Mouse (Mus musculus) CD4-positive, CD25-positive, alpha-beta regulatory T cell, adult 2 months (primary cell): Measurements from ENCODE around the gene Fam183b.
"Not testable (repeated sequence)": the region's sequence is repeated elsewhere in the genome, so short reads cannot be mapped to it uniquely, and the experiment has no call there.

Source experiments
- DNase-seq: peaks from one replicate; pipeline ENCODE4 v3.0.0-alpha.2; 2012; ENCODE audit warnings: low read depth, low spot score

Gene Fam183b

DNA sequence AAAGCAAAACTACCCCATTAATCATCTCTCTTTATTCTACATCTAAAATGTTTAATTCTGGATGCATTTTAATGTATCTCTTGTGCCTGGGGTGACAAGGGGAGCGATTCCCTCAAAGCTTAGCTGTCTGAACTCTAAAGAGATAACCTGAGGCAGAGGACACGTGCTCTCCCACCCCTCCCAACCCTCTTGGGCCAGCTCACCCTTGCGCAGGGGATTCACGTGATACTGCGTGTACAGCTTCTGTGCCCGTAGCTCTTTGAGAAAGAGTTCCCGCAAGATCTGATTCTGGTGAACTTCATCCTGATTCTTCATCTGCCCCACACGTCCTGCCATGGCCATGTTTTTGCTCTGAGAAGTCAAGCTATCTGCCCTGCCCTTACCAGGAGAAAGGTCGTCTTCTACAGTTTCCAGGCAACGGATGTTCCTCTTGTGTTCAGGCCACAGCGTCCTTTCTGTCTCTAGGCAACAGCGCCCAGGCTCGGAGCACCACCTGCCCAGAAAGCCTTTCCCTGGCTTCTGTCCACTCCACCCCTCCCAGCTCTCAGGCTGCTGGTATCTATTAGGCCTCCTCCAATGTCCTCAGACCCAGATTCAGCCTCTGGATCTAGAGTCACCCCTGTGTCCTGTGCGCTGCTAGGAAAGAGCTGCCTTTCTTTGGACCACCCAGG lies at the start of gene Fam183b:
Gene Fam183b (minus strand): TSS at position 403 of the 671 bp plus-strand sequence.
- peak; percentile 39 for DNase-seq

DNA sequence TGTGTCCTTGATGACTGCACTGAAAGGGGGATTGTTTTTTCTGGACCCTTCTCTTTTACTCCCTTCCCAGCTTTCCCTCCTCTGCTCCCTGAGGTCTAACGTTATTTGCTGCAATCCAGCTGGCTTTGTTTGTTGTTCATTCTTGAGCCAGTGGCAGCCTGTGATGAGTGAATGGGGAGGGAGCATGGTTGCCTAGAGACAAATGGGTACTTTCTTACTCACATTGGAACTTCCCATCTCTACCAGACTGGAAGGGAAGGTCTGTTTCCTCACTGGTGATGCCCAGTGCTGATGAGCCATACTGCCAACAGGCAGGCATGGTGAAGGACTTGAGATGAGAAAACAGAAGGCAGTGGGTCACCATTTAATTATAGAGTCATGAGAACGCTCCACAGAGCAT lies 48.0 kb upstream of the Fam183b start:
- no peak for DNase-seq

DNA sequence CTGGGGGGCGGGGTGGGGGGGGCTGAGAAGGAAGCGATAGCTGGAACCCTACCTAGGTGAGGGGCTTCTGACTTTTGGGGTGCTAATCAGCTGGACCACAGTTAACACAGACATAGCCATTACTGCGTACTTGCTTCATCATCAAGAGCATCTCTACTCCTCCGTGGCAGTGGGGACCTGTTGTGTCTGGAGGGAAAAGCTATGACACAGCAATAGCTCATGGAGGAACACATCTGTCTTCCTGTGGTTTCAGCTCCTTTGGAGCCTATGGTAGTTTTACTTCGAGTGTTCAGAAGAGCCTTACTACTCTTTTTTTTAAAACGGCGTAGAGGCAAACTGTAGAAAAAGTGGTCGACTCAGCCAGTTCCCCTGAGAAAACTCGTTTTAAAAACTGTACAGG lies 45.9 kb upstream of the Fam183b start:
- no peak for DNase-seq

DNA sequence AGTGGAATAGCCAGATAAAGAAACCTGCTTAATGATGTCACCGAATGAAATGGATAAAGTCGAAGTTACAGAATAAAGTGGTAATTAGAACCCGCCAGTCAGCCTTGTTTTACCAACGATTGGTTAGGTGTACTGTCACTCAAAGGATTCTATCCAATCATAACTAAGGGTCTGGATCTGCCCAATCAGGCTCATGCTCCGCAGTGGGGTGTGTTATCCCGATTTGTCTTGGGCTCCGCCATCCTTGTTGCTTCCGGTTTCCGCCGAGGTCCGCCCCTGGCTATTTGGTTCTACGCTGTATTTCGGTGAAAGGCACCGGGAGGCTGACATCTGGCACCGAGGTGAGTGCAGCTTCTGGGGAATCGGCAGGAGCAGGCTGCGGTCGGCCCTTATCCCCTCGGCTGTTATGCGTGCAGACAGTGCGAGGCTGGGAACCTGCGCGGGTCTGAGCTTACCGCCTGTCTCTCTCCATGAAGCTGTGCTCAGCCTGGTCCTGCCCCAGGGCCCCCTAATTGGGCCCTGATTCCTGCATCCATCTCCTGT lies 45.2 kb upstream of the Fam183b start, which contains the start of gene Gm12258:
Gene Gm12258 (plus strand): TSS at position 240 of the 543 bp plus-strand sequence.
- DNase-seq: peak; percentile 96

DNA sequence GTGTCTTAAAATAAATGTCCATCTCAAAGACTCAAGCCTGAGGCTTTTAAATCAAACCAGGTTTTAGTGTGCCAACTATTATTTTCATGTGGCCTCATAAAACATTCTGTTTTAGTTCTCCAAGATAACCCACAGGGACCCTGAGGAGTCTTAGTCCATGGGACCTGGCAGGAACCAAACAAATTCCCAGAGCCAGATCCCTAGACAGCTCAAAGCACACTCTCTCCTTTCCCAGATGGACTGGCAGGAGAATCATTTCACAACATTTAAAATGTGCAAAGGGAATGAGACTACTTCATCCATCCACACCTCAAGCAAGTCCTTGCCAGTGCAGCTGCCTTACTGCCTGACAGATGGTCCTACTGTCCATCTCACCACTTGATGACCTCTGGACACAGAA lies 37.2 kb upstream of the Fam183b start, which contains the start of gene Olfr311:
Gene Olfr311 (plus strand): TSS at position 301 of the 400 bp plus-strand sequence.
- DNase-seq: not testable (repeated sequence)

DNA sequence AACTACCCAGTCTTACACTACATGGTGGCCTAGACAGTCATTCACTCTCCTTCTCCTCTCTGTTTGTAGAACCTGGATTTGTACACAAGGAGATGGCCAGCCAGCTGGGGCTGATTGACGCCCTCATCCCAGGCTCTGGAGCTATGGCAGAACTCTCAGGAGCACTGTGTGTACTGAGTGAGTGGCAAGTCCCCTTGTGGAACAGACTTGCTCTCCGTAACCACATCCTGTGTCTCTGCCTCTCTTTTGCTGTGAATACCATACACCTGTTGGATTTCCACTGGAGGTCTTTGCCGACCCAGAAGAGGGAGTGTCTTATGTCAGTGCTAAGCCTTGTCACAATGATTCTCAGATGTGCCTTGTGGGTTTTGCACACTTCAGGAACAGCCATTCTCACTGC lies 30.8 kb upstream of the Fam183b start:
- not testable (repeated sequence) for DNase-seq

DNA sequence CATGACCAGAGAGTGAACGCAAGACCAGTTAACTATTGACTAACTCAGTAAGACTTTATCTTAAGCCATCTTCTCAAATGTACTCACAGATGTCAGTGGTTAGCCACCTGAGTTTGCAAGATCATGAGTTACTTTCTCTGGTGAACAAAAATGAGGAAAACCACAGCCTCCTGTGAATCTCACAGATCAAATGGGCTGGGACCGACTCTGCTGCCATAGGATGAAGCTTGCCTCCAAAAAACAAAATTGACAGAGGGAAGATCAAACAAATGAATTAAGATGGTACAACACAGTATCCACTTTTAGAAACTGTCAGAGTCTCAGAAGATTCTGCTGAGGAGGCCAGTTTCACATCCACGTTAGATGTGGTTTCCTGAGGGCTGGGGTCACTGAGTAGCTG lies 28.0 kb upstream of the Fam183b start:
- no peak for DNase-seq

DNA sequence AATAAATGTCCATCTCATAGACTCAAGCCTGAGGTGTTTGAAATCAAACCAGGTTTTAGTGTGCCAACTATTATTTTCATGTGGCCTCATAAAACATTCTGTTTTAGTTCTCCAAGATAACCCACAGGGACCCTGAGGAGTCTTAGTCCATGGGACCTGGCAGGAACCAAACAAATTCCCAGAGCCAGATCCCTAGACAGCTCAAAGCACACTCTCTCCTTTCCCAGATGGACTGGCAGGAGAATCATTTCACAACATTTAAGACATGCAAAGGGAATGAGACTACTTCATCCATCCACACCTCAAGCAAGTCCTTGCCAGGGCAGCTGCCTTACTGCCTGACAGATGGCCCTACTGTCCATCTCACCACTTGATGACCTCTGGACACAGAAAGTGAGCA lies 27.2 kb upstream of the Fam183b start, which contains the start of gene Olfr312:
Gene Olfr312 (plus strand): TSS at position 301 of the 400 bp plus-strand sequence.
- DNase-seq: not testable (repeated sequence)

DNA sequence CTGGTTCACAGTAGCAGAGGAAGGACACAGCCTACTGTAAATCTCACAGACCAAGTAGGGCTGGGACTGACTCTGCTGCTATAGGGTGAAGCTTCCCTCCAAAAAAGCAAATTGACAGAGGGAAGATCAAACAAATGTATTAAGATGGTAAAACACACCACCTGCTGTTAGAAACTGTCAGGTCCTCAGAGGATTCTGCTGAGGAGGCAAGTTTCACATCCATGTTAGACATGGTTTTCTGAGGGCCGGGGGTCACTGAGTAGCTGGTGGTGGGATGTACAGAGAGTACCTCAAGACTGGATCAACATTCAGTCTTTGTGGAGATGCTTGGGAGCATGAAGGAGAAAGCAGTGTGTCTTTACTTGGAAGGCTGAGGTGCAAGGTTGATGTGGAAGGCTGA lies 13.9 kb upstream of the Fam183b start:
- DNase-seq: no peak

DNA sequence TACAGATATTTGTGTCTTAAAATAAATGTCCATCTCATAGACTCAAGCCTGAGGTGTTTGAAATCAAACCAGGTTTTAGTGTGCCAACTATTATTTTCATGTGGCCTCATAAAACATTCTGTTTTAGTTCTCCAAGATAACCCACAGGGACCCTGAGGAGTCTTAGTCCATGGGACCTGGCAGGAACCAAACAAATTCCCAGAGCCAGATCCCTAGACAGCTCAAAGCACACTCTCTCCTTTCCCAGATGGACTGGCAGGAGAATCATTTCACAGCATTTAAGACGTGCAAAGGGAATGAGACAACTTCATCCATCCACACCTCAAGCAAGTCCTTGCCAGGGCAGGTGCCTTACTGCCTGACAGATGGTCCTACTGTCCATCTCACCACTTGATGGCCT lies 12.9 kb upstream of the Fam183b start, which contains the start of gene Olfr313:
Gene Olfr313 (plus strand): TSS at position 301 of the 400 bp plus-strand sequence.
- DNase-seq: not testable (repeated sequence)

DNA sequence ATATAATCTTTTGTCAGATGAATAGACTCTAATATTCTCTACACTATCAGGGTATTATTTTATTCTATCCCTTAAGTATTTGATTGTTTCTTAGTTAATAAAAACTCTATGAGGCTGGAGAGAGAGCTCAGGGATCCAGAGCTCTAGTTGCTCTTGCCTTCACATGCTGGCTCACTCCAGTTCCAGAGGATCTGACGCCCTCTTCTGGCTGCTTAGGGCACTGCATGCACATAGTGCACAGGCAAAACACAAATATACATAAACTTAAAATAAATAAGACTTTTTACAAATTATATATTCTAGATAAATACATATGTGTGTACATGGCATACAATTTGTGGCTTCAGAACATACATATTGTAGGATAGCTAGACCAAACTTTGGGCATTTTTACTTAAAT lies 10.2 kb upstream of the Fam183b start:
- DNase-seq: peak; percentile 21

DNA sequence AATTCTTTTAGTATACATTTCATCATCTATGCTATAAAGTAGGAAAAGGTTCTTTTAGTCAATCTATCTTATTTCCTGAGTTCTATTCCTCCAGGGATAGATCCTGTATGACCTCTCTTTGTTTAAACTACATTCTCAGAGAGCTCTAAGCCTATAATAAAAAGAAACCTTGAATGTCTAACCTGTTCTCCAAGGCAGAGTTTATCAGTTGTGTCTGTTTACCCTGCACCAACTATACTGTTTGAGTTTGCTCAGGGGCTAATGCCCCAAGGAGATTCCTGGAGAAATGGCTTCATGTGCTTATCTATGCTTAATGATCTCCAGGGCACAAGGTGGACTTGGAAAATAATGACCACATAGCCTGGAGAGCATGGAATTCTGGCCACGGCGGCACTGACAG lies 2.6 kb upstream of the Fam183b start:
- DNase-seq: no peak

DNA sequence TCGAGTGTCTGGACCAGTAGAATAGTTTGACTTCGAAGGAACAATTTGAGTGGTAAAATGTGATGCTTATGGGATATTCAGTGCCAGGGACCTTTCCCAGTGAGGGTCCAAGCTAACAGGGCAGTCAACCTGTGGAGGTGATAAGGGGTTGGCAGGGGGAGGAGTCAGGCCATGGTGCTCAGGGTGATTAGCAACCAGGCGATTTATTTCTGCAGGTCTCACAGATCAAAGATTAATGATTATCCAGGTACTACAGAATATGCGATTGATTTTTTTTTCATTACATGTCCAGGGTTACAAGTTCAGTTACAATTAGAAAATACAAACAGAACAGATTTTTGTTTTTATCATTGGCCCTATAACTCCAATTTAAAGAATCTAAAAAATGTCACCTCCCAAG lies 2.1 kb upstream of the Fam183b start:
- no peak for DNase-seq

DNA sequence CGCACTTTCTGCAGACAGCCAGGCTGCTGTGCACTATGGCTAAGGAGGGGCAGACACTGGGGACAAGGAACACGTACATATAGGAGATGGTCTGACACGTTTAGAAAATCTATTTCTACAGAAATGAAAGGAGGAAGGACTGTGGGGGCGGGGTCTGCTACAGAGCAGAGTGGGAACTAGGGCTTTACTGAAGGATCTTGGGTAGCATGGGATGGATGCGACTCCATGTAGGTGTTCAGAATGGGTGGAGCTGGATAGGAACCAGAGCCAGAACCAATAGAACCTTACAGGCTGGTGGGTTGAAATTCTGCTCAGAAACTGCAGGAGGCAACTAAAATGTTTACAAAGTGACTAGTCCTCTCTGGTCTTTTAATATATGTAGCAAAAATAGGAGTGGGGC lies 2.0 kb downstream of the Fam183b start:
- DNase-seq: no peak

DNA sequence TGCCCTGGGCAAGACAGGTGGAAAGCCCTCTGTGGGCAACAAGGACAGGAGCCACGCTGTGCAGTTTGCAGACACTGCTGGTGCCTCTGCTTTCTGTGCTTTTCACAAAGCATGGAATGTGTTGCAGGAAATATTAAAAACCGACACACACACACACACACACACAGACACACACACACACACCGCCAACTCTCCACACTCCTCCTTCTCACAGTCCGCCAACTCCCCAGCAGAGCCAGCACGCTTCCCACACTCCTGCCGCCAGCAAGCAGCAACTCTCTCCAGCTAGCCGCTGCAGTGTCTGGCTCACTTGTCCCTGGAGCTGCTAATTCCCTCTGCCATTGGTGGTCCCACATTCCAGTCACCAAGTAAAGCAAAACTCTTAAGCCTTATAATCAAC lies 4.9 kb downstream of the Fam183b start:
- DNase-seq: no peak

DNA sequence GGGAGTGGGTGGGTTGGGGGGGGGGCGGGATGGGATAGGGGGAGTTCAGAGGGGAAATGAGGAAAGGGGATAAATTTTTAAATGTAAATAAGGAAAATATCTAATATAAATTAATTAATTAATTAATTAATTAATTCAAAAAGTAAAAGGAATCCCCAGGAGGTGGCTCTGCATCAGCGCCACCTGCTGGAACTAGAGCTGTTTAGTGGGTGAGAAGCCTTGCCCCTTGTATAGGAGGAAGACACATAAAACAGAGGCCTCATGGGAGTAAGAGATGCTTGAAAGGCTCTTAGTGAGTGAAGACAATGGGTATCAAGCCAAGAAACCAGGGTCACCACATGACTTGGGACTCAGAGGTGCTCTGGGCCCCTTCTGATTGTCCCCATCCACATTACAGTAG lies 5.9 kb downstream of the Fam183b start:
- peak; percentile 28 for DNase-seq

DNA sequence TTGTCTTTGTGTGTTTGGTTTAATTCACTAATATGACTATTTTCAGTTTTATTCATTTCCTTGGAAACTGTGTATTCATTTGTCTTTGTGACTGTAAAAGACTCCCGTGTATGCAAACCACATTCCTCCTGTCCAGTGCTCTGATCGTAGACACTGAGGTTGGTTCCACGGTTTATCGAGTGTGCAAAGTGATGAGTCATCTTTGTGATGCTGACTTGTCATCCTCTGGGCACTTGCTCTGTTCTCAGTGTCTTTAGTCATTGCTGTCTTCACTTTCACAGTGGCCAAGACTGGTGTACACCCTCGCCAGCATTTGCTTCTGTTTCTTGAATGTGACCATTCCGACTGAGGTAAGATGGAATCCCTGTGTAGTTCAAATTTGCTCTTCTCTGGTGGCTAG lies 11.1 kb downstream of the Fam183b start:
- DNase-seq: no peak

DNA sequence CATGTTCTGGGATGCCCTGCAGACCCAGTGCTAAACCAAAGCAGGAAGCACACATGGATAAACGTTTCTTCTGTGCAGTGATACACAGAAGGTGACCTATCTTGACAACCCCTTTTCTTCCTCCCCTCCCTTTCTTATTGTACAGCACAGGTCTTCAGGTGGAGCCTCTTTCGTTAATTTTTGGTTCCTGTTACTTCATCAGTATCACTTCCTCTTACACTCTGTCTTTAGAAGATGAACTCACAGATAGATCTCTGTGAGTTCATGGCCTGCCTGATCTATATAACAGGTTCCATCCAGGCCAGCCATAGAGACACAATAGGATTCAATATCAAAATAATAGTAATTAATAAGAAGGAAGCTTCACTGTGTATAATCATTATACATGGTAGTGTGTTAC lies 11.7 kb downstream of the Fam183b start:
- DNase-seq: no peak

DNA sequence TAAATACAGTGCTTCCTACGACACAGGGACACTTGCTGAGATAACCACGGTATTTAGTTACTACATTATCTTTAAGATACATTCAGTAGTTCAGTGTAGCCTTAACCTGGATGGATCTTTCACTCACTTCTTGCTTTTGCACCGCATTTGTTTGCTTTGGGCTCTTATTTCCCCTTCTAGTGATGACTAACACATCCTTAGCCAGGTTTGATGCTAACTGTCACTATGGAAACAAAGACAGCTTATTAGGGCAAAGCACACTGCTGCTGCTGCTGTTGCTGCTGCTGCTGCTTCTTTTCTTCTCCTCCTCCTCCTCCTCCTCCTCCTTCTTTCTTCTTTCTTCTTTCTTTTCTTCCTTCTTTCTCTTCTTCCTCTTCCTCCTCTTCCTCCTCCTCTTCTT lies 12.2 kb downstream of the Fam183b start:
- DNase-seq: peak; percentile 20

DNA sequence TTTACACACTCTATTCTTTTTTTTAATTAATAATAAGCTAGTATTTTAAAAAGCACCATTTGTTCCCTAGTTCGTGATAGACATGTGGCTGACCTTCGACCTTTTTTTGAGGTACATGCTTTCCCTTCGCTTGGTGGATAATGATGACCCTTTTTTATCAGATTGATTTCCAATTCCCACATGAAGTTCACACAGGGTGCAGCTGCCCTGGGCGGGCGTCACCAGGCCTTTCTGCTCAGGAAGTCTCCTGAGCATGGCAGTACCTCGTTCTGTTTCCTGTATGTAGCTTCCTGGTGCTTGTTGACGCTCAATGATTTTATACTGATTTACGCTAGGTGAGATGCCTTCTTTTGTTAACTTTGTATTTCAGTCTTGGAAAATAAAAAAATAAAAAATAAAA lies 13.4 kb downstream of the Fam183b start:
- peak; percentile 42 for DNase-seq

DNA sequence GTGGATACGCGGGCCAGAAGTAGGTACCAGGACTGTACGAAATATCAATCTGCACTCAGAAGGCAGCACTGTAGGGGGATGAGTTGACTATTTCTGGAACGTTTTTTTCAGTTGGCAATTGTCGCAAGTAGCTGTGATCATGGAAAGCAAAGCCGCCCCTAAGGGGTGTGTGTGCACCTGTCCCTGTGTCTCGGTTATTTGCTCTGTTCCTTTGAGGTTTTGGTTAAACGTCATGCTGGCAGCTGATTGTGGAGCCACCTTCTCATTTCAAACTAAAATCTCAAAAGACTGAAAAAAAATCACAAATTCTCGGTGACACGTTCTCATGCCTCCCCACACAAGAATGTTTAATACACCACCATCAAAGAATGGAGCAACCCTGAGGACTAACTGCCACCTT lies 14.1 kb downstream of the Fam183b start:
- peak; percentile 21 for DNase-seq

DNA sequence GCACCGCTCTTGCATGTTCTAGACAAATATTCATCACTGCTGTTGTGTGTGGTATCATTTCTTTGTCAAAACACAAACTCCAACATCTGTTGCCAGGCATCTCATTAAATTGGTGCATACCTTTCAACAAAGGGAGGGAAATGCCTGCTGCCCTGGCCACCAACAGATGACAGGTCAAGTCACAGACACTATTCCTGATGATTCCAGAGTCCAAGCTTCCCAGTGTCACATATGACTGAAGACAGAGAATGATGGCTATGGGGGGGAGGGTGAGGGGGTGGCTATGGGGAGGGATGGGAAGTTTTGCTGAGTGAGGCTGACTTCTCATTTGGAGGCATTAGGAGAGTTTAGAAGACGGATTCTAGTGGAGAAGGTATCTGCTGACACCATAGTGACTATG lies 17.6 kb downstream of the Fam183b start:
- no peak for DNase-seq

DNA sequence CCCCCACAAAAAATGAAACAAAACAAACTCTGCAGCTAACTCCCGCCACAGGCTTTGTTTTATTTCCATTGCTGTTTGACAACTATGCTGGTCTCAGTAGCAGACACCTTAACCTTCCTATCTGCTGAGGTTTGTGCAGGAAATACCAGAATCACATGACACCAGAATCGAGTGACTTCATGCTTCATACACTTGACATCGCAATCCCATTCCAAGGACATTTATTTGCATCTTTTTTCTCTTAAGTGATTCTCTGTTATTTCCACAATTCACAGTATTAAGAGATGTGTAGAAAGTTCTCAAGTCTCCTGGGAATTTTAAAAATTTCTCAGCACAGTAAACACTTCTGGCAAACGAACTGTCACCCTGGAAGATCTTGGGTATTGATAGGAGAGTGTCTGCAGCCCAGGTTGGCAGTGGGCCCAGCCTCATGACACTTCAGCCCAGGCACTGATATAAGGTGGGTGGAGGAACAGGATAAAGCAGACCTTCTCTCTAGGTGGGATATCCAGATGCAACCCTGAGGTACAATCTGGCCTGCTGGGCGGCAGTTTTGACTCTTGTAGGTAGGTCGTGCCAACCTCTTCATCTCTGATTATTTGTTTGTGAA lies 19.2 kb downstream of the Fam183b start, which contains the start of gene Olfr314:
Gene Olfr314 (plus strand): TSS at position 473 of the 610 bp plus-strand sequence.
- no peak for DNase-seq
